Mouse (Mus musculus): ENCODE measurements around the gene Esrrb. TPM values are rescaled to one million over a fixed set of nuclear protein-coding genes. Genes with fewer than 3 reads are reported as not detected.

Esrrb gene
- polyA plus RNA-seq, 1 experiment, result 0.22 TPM

- H3K27ac ChIP-seq (ENCODE audit: insufficient read depth, low read depth, low read length), result no peak overlapping the region
- H3K36me3 ChIP-seq (ENCODE audit: control insufficient read depth, insufficient read depth, low read length), result no peaks in the 10 kb centered on the region
- WGBS, result 92% methylated on average over 9 of the region's 9 CpGs
Observed at GRCm38 (mm10) chr12:86558889-86559288, 198.0 kb downstream of the Esrrb start.

DNA sequence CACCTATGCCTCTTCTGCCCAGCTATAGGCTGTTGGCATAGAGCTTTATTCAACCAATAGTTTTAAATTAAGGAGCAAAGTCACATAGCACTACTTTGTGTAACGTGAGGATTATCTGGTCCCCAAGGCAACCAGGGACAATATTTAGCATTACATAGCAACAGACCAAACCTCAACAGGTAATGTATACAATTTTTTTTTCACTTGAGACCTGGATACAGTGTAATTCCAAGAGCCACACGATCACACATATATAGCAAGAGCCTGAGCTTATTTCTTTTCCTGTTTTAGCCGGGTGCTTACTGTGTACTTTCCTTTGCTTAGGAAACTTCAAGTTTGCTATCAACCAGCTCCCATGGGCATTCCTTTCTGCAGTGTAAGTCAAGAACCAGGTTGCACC, 201.8 kb downstream of the Esrrb start:
- H3K4me3 ChIP-seq (ENCODE audit: low read depth, low read length), result no peak overlapping the region
- no peaks in the 10 kb centered on the region for H3K36me3 ChIP-seq (ENCODE audit: control insufficient read depth, insufficient read depth, low read length)
- TF ChIP-seq CTCF (IDR thresholded peaks at IDR 0.05; ENCODE audit: extremely low read depth, insufficient read length, insufficient replicate concordance, low read depth, low read length) (no peak), POLR2A (IDR thresholded peaks at IDR 0.05; ENCODE audit: low read depth, low read length) (no peak)
- no peaks in the 10 kb centered on the region for H3K4me1 ChIP-seq (ENCODE audit: control insufficient read depth, insufficient read depth, insufficient read length, low read length)
- no peak overlapping the region for H3K27ac ChIP-seq (ENCODE audit: insufficient read depth, low read depth, low read length)
- 15% methylated on average over 3 of the region's 3 CpGs for whole genome bisulfite sequencing
- H3K27me3 ChIP-seq (ENCODE audit: control insufficient read depth, insufficient read depth, low read length), result no peaks in the 10 kb centered on the region

More at GRCm38 (mm10) chr12:86558889-86559288, 198.0 kb downstream of the Esrrb start:
- Histone ChIP-seq H3K27me3 (ENCODE audit: control insufficient read depth, insufficient read depth, low read length) (no peaks in the 10 kb centered on the region), H3K4me3 (ENCODE audit: low read depth, low read length) (no peak overlapping the region), H3K4me1 (ENCODE audit: control insufficient read depth, insufficient read depth, insufficient read length, low read length) (no peaks in the 10 kb centered on the region)
- TF ChIP-seq CTCF (IDR thresholded peaks at IDR 0.05; ENCODE audit: extremely low read depth, insufficient read length, insufficient replicate concordance, low read depth, low read length), result no peak
- TF ChIP-seq POLR2A (IDR thresholded peaks at IDR 0.05; ENCODE audit: low read depth, low read length), result no peak

GRCm38 (mm10) chr12:86565996-86566395, 205.1 kb downstream of the Esrrb start:
- WGBS, result 71% methylated on average over 5 of the region's 5 CpGs
- Histone ChIP-seq H3K36me3 (ENCODE audit: control insufficient read depth, insufficient read depth, low read length) (no peaks in the 10 kb centered on the region), H3K27ac (ENCODE audit: insufficient read depth, low read depth, low read length) (no peak overlapping the region), H3K27me3 (ENCODE audit: control insufficient read depth, insufficient read depth, low read length) (no peaks in the 10 kb centered on the region), H3K4me1 (ENCODE audit: control insufficient read depth, insufficient read depth, insufficient read length, low read length) (no peaks in the 10 kb centered on the region), H3K4me3 (ENCODE audit: low read depth, low read length) (no peak overlapping the region)
- TF ChIP-seq POLR2A (IDR thresholded peaks at IDR 0.05; ENCODE audit: low read depth, low read length), result no peak
- TF ChIP-seq CTCF (IDR thresholded peaks at IDR 0.05; ENCODE audit: extremely low read depth, insufficient read length, insufficient replicate concordance, low read depth, low read length), result no peak

Other genes with a start within 250 kb of the Esrrb start
- gene Gpatch2l, start 119.3 kb upstream of the Esrrb start, polyA plus RNA-seq (2012; rRNA removed), result 2.3 and 4.3 TPM in 2 replicates

All from small intestine, adult 2 months (tissue).